Mouse (Mus musculus): ENCODE data around the gene Trim59. TPM values are rescaled to one million over a fixed set of nuclear protein-coding genes. Genes with fewer than 3 reads are reported as not detected.

Gene Trim59
- 70.7 and 86.9 TPM in 2 replicates for polyA plus RNA-seq (2015; fragmentation: Nextera tagmentation; extraction: Ambion mirVana)

GRCm38 (mm10) chr3:69044645-69045399, at the start of gene Trim59:
TSS of gene Trim59 (minus strand) at chr3:69044755.
- peak; percentile 96 for ATAC-seq
- peak within 1 kb of the TSS; percentile 85 for H3K4me2 ChIP-seq (replicated peaks)
- H3K9me3 ChIP-seq = no peaks in the 10 kb centered on the region
- under 1% methylated on average over 80 of the region's 80 CpGs for WGBS
- H3K27me3 ChIP-seq (replicated peaks) = no peaks in the 10 kb centered on the region
- peak within 1 kb of the TSS; percentile 85 for H3K4me3 ChIP-seq (replicated peaks)
- H3K27ac ChIP-seq = peak within 1 kb of the TSS; percentile 93
- peak within 1 kb of the TSS; percentile 89 for H3K9ac ChIP-seq
- H3K36me3 ChIP-seq = peaks cover 3% of the 10 kb centered on the region
- no peaks in the 10 kb centered on the region; the same call in 1 of the 2 replicates for H3K4me1 ChIP-seq (replicated peaks)

DNA sequence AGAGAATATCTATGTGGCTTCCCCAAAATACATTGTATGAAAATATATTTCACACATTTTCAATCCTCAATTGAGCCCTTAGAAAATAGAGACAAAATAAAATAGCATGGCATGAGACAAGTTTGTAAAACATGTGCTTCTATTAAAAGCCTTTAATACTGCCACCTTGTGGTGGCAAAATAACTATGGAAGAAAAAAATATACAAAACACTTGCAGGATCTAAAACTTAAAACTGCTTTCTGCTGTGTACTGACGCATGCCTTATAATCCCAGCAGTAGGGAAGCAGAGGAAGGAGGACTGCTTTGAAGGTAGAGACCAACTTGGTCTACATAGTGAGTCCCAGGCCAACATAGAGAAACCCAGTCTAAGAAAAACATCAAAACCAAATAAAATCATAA, 19.4 kb upstream of the Trim59 start:
- Histone ChIP-seq H3K4me2 (replicated peaks) (no peak overlapping the region), H3K36me3 (no peaks in the 10 kb centered on the region), H3K4me3 (replicated peaks) (no peak overlapping the region), H3K9me3 (no peaks in the 10 kb centered on the region), H3K27me3 (replicated peaks) (no peaks in the 10 kb centered on the region), H3K9ac (no peak overlapping the region), H3K27ac (no peak overlapping the region), H3K4me1 (replicated peaks) (no peaks in the 10 kb centered on the region)
- no peak for ATAC-seq
- 29% methylated on average over 1 of the region's 1 CpGs for WGBS

- WGBS = 86% methylated on average over 1 of the region's 1 CpGs
- Histone ChIP-seq H3K9ac (no peak overlapping the region), H3K4me1 (replicated peaks) (no peaks in the 10 kb centered on the region), H3K27me3 (replicated peaks) (no peaks in the 10 kb centered on the region), H3K4me2 (replicated peaks) (no peak overlapping the region), H3K27ac (no peak overlapping the region), H3K4me3 (replicated peaks) (no peak overlapping the region), H3K36me3 (no peaks in the 10 kb centered on the region), H3K9me3 (no peaks in the 10 kb centered on the region)
- ATAC-seq = no peak
These were observed 18.2 kb upstream of the Trim59 start for GRCm38 (mm10) chr3:69062764-69063163.

DNA sequence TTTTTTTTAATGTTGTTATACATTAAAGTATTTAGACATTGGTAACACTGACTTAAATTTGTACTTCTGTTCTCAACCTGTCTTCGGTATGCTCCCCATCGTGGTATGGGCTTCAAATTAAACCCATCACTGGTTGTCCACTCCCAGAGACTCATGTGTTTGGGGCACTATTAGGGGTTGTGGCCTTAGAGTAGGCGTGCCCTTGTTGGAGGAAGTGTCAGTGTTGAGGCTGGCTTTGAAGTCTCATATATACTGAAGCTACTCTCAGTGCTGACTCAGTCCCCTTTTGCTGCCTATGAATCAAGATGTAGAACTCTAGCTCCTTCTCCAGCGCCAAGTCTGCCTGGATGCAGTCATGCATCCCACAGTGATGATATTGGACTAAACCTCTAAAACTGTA, 16.1 kb upstream of the Trim59 start:
- no peak overlapping the region for H3K27ac ChIP-seq

GRCm38 (mm10) chr3:69055871-69056270, 11.3 kb upstream of the Trim59 start:
- WGBS = 94% methylated on average over 3 of the region's 3 CpGs

More for the DNA sequence above, 16.1 kb upstream of the Trim59 start:
- H3K9me3 ChIP-seq = no peaks in the 10 kb centered on the region
- no peaks in the 10 kb centered on the region for H3K36me3 ChIP-seq
- no peak overlapping the region for H3K4me3 ChIP-seq (replicated peaks)
- no peak overlapping the region for H3K9ac ChIP-seq
- no peak overlapping the region for H3K4me2 ChIP-seq (replicated peaks)
- WGBS = 93% methylated on average over 4 of the region's 4 CpGs
- ATAC-seq = no peak
- no peaks in the 10 kb centered on the region for H3K4me1 ChIP-seq (replicated peaks)
- H3K27me3 ChIP-seq (replicated peaks) = no peaks in the 10 kb centered on the region

DNA sequence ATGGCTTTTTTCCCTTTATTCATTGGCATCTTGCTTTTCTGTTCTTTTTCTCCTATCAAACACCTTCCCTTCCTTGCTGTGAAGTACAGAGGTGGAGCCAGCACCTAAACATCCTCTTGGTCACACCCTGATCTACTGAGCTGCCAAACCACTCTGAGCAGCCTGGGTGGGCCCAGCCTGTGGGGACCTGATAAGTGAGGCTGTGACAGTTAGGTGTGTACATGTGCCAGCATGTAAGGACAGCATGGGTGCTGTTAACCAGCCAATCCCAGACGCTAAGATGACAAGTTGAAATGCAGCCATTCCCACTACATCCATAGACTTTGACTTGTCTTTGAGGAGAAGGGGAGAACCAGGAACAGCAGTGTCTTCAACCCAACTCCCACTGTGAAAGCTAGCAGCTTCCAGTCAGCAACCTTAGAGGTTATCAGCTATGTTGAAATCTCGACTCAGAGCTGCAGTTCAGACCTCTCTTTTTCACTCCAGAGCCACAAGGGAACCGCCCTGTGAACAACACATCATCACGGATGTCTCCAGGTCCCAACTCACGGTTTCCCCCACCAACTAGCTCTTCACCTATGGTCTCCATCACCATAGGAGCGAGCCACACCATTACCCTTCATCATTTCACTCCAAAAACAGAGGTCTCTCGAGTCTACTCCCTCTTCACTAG, 10.3 kb upstream of the Trim59 start:
- Histone ChIP-seq H3K4me3 (replicated peaks) (no peak overlapping the region), H3K36me3 (no peaks in the 10 kb centered on the region), H3K9me3 (no peaks in the 10 kb centered on the region), H3K4me1 (replicated peaks) (no peaks in the 10 kb centered on the region), H3K27me3 (replicated peaks) (no peaks in the 10 kb centered on the region), H3K27ac (no peak overlapping the region), H3K4me2 (replicated peaks) (no peak overlapping the region), H3K9ac (no peak overlapping the region)
- peak; percentile 91 for ATAC-seq
- 82% methylated on average over 7 of the region's 7 CpGs for WGBS

More at GRCm38 (mm10) chr3:69055871-69056270, 11.3 kb upstream of the Trim59 start:
- no peaks in the 10 kb centered on the region for H3K4me1 ChIP-seq (replicated peaks)
- H3K27me3 ChIP-seq (replicated peaks) = no peaks in the 10 kb centered on the region
- no peaks in the 10 kb centered on the region for H3K36me3 ChIP-seq
- no peaks in the 10 kb centered on the region for H3K9me3 ChIP-seq
- no peak overlapping the region for H3K9ac ChIP-seq
- ATAC-seq = no peak
- H3K4me3 ChIP-seq (replicated peaks) = no peak overlapping the region
- no peak overlapping the region for H3K4me2 ChIP-seq (replicated peaks)
- no peak overlapping the region for H3K27ac ChIP-seq

DNA sequence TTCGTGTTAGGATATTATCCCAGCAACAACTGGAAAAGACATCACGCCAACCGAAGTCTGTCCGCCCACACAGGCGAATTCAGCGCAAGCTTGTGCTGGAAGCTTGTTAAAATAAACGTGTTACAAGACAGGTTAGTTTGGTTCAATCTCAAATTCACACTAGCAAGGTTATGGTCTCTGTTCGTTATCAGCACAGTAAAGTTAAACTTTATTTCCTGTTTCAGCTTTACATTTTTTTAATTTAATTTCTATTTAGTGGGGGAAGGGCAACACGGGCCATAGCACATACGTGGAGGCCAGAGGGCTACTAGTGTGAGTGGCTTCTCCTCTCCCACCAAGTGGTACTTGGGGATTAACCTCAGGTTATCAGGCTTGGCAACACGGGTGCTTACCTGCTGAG, 7.3 kb upstream of the Trim59 start:
- H3K9ac ChIP-seq = no peak overlapping the region
- no peaks in the 10 kb centered on the region for H3K4me1 ChIP-seq (replicated peaks)
- H3K4me2 ChIP-seq (replicated peaks) = no peak overlapping the region
- H3K36me3 ChIP-seq = no peaks in the 10 kb centered on the region
- H3K27me3 ChIP-seq (replicated peaks) = no peaks in the 10 kb centered on the region
- WGBS = 91% methylated on average over 11 of the region's 11 CpGs
- no peak overlapping the region for H3K4me3 ChIP-seq (replicated peaks)
- H3K27ac ChIP-seq = no peak overlapping the region
- no peaks in the 10 kb centered on the region for H3K9me3 ChIP-seq
- ATAC-seq = no peak

DNA sequence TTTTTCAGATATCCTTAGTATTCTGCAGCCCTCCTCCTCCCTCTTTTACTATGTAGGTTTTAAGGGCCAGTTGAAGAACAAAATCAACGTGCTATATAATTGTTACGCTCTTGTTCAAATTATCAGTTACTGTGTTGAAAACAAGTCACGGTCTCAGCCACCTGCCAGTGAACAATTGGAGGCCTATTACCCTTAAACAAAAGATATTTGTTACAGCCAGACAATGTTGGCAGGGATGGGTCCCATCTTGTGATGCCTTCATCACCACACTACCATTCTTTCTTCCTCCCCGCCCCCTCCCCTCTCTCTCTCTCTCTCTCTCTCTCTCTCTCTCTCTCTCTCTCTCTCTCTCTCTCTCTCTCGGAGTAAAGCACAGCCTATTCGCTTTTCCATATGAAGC, 4.5 kb upstream of the Trim59 start:
- Histone ChIP-seq H3K9ac (no peak overlapping the region), H3K36me3 (no peaks in the 10 kb centered on the region), H3K27me3 (replicated peaks) (no peaks in the 10 kb centered on the region), H3K4me3 (replicated peaks) (no peak overlapping the region), H3K9me3 (no peaks in the 10 kb centered on the region), H3K27ac (no peak overlapping the region), H3K4me2 (replicated peaks) (no peak overlapping the region), H3K4me1 (replicated peaks) (no peaks in the 10 kb centered on the region; the same call in 1 of the 2 replicates)
- no peak for ATAC-seq
- WGBS = 87% methylated on average over 6 of the region's 6 CpGs

DNA sequence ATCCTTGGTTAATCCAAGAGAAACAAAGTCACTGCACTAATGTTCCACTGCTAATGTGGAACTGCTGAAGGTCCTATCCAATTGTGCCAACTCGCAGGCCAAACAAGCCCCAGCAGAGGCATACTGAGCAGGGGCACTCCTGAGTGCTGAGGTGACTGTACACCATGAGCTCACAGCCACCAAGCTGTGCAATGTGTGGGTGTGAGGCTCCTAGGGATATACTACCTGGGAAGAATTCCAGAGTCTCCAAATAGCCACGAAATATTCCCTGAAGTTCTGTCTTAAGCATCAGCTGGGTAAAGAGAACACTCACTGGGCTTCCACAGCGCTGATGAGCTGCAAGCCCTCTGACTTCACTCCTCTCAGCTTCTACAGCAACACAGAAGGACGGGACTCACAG, 3.1 kb upstream of the Trim59 start:
- 84% methylated on average over 4 of the region's 4 CpGs for WGBS
- H3K4me3 ChIP-seq (replicated peaks) = no peak overlapping the region
- H3K27me3 ChIP-seq (replicated peaks) = no peaks in the 10 kb centered on the region
- no peaks in the 10 kb centered on the region; the same call in 1 of the 2 replicates for H3K4me1 ChIP-seq (replicated peaks)
- no peak overlapping the region for H3K27ac ChIP-seq
- H3K4me2 ChIP-seq (replicated peaks) = no peak overlapping the region
- H3K9me3 ChIP-seq = no peaks in the 10 kb centered on the region
- H3K9ac ChIP-seq = no peak overlapping the region
- no peaks in the 10 kb centered on the region for H3K36me3 ChIP-seq
- no peak for ATAC-seq

DNA sequence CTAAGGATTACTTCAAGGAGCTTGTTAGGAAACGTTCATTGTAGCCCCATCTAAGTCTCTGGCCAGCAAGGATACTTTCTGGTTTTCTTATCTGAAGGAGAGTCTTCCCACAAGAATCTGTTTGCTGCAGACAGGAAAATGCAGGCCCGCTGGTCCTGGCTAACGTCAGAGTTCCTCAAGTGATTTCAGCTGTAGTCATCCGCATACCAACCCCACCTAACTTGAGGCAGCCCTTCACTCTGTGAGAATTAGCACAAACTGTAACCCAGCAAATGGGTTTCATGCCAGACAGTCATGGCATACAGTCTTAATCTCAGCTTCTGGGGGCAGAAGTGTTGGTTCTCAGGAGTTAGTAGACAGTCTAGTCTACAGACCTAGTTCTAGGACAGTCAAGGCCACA, 2.0 kb upstream of the Trim59 start:
- WGBS = 49% methylated on average over 4 of the region's 4 CpGs

GRCm38 (mm10) chr3:69045750-69046149, 1.2 kb upstream of the Trim59 start:
- Histone ChIP-seq H3K4me2 (replicated peaks) (peak overlapping the region; percentile 85), H3K9ac (peak overlapping the region; percentile 74), H3K27me3 (replicated peaks) (no peaks in the 10 kb centered on the region), H3K4me1 (replicated peaks) (no peaks in the 10 kb centered on the region; the same call in 1 of the 2 replicates), H3K4me3 (replicated peaks) (peak overlapping the region; percentile 85), H3K36me3 (no peaks in the 10 kb centered on the region; the same call in 1 of the 2 replicates), H3K27ac (no peak overlapping the region), H3K9me3 (no peaks in the 10 kb centered on the region)
- ATAC-seq = no peak
- 24% methylated on average over 13 of the region's 13 CpGs for WGBS

More for the DNA sequence above, 2.0 kb upstream of the Trim59 start:
- Histone ChIP-seq H3K27ac (no peak overlapping the region), H3K4me2 (replicated peaks) (no peak overlapping the region; the same call in 1 of the 2 replicates), H3K9ac (no peak overlapping the region), H3K27me3 (replicated peaks) (no peaks in the 10 kb centered on the region), H3K36me3 (no peaks in the 10 kb centered on the region), H3K4me1 (replicated peaks) (no peaks in the 10 kb centered on the region; the same call in 1 of the 2 replicates), H3K9me3 (no peaks in the 10 kb centered on the region), H3K4me3 (replicated peaks) (no peak overlapping the region)
- no peak for ATAC-seq

GRCm38 (mm10) chr3:69045400-69045703, 797 bp upstream of the Trim59 start:
- Histone ChIP-seq H3K27ac (peak overlapping the region; percentile 93), H3K4me1 (replicated peaks) (no peaks in the 10 kb centered on the region; the same call in 1 of the 2 replicates), H3K36me3 (no peaks in the 10 kb centered on the region; the same call in 1 of the 2 replicates), H3K9ac (peak overlapping the region; percentile 74), H3K4me2 (replicated peaks) (peak overlapping the region; percentile 85), H3K4me3 (replicated peaks) (peak overlapping the region; percentile 85), H3K9me3 (no peaks in the 10 kb centered on the region), H3K27me3 (replicated peaks) (no peaks in the 10 kb centered on the region)
- ATAC-seq = peak; percentile 20; the same call in 1 of the 2 replicates
- 4% methylated on average over 9 of the region's 9 CpGs for WGBS

Measured in intestine, embryonic 15.5 days (tissue).